Comparison of ENCODE assay signal across 16 mouse cellular contexts in the genomic region with DNA sequence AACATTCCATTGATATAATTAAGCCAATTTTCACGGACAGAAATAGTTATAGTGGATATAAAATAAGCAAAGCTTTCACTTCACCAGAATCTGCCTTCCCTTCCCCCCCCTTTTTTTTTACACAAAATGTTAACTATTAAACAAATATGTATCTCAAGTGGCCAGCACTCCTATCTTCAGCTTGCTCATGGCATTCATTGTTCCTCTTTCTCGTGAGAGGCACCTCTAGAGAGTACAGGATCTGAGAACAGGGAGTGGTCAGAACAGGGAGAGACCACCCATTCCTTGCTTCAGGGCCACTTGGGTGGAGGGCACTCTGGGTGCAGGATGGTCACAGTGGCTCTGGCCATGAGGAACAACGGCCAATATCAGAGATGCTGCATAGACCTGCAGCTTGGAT. TPM values are rescaled to one million over a fixed set of nuclear protein-coding genes. Genes with fewer than 3 reads are reported as not detected.
DNase-seq lines count a peak whose midpoint lies in the region; ATAC-seq lines count a peak whose summit lies in the region.
"Had no signal": no experiment of that assay in that cellular context is flagged by ENCODE, and none has a peak within 500 bp of the region (broad histone marks: within the 10 kb centered on the region; RNA-seq: fewer than 3 reads in every experiment).

No protein-coding gene starts in this region.

- no peaks in the 10 kb centered on the region for H3K9me3 ChIP-seq in heart, embryonic 14.5 days (ENCODE audit: control insufficient read depth, low read length)
- no peaks in the 10 kb centered on the region for H3K9me3 ChIP-seq in lung, embryonic 15.5 days
- no peaks in the 10 kb centered on the region for H3K9me3 ChIP-seq in intestine, embryonic 15.5 days
- H3K9me3 ChIP-seq in stomach, embryonic 15.5 days = no peaks in the 10 kb centered on the region
- H3K9me3 ChIP-seq: midbrain, embryonic 12.5 days had no signal

- H3K4me3 ChIP-seq in heart, embryonic 14.5 days (ENCODE audit: control insufficient read depth in 1 of 2, insufficient read depth in 1 of 2, low read depth in 1 of 2, low read length in 2 of 2) = no peak overlapping the region
- H3K4me3 ChIP-seq in lung, embryonic 15.5 days = peak overlapping the region; percentile 19
- H3K4me3 ChIP-seq in intestine, embryonic 15.5 days (replicated peaks) = no peak overlapping the region
- H3K4me3 ChIP-seq in stomach, embryonic 15.5 days (replicated peaks) = no peak overlapping the region
- H3K4me3 ChIP-seq: midbrain, embryonic 12.5 days had no signal

- 49% methylated on average over 3 of the region's 3 CpGs for WGBS in heart, embryonic 14.5 days
- 23% methylated on average over 3 of the region's 3 CpGs for WGBS in lung, embryonic 15.5 days
- 37% methylated on average over 3 of the region's 3 CpGs for WGBS in intestine, embryonic 15.5 days
- WGBS in stomach, embryonic 15.5 days = 40% methylated on average over 3 of the region's 3 CpGs

- no peak overlapping the region for H3K9ac ChIP-seq in heart, embryonic 14.5 days (ENCODE audit: low read length)
- no peak overlapping the region for H3K9ac ChIP-seq in lung, embryonic 15.5 days
- H3K9ac ChIP-seq in intestine, embryonic 15.5 days = no peak overlapping the region
- H3K9ac ChIP-seq in stomach, embryonic 15.5 days = no peak overlapping the region
- H3K9ac ChIP-seq: midbrain, embryonic 12.5 days had no signal

- intact Hi-C loops in heart, postnatal 36 days (cut with DNase I) = no loop called here

- peaks cover 39 to 62% of the 10 kb centered on the region in 2 experiments for H3K4me1 ChIP-seq in heart, embryonic 14.5 days (ENCODE audit: control insufficient read depth in 2 of 2, insufficient read depth in 2 of 2, low read length in 2 of 2)
- peaks cover 36% of the 10 kb centered on the region for H3K4me1 ChIP-seq in lung, embryonic 15.5 days
- H3K4me1 ChIP-seq in intestine, embryonic 15.5 days (replicated peaks) = peaks cover 30% of the 10 kb centered on the region
- peaks cover 33% of the 10 kb centered on the region for H3K4me1 ChIP-seq in stomach, embryonic 15.5 days

- no peaks in the 10 kb centered on the region for H3K36me3 ChIP-seq in heart, embryonic 14.5 days (ENCODE audit: control insufficient read depth, insufficient read depth, low read length)
- no peaks in the 10 kb centered on the region for H3K36me3 ChIP-seq in lung, embryonic 15.5 days
- no peaks in the 10 kb centered on the region for H3K36me3 ChIP-seq in intestine, embryonic 15.5 days
- H3K36me3 ChIP-seq in stomach, embryonic 15.5 days = no peaks in the 10 kb centered on the region
- H3K36me3 ChIP-seq: midbrain, embryonic 12.5 days had no signal

- no peak overlapping the region for H3K27ac ChIP-seq in heart, embryonic 14.5 days (replicated peaks in 1 of 2; ENCODE audit: control insufficient read depth in 1 of 2, insufficient read depth in 1 of 2, low read depth in 2 of 2, low read length in 2 of 2)
- peak overlapping the region; percentile 77 for H3K27ac ChIP-seq in lung, embryonic 15.5 days
- peak overlapping the region; percentile 54; the same call in 1 of the 2 replicates for H3K27ac ChIP-seq in intestine, embryonic 15.5 days
- H3K27ac ChIP-seq in stomach, embryonic 15.5 days = peak overlapping the region; percentile 69
- H3K27ac ChIP-seq: midbrain, embryonic 12.5 days had no signal

- peaks cover 36% of the 10 kb centered on the region for H3K27me3 ChIP-seq in heart, embryonic 14.5 days (ENCODE audit: control insufficient read depth, insufficient read depth, low read length)
- peaks cover 50% of the 10 kb centered on the region for H3K27me3 ChIP-seq in lung, embryonic 15.5 days
- H3K27me3 ChIP-seq in intestine, embryonic 15.5 days (replicated peaks) = peaks cover 48% of the 10 kb centered on the region
- peaks cover 45% of the 10 kb centered on the region for H3K27me3 ChIP-seq in stomach, embryonic 15.5 days (replicated peaks)

- no peak for DNase-seq in heart, postnatal 36 days
- DNase-seq in lung, postnatal 25 days (ENCODE audit: low spot score) = no peak
- no peak for DNase-seq in adrenal gland, postnatal 4 days (ENCODE audit: low spot score in 2 of 2)
- DNase-seq in left cerebral cortex, adult 9 months (ENCODE audit: low spot score in 2 of 2) = no peak
- DNase-seq: adrenal gland, postnatal 25 days; cerebellum, postnatal 36 days had no signal

- H3K4me2 ChIP-seq in heart, embryonic 14.5 days (ENCODE audit: low read length) = peak overlapping the region; percentile 84; the same call in 1 of the 2 replicates
- peak overlapping the region; percentile 82 for H3K4me2 ChIP-seq in lung, embryonic 15.5 days
- H3K4me2 ChIP-seq in intestine, embryonic 15.5 days (replicated peaks) = 0 out of 2 replicates have a peak overlapping the region, but pooled peaks have one; percentile 17
- H3K4me2 ChIP-seq in stomach, embryonic 15.5 days = peak overlapping the region; percentile 38
- H3K4me2 ChIP-seq: midbrain, embryonic 12.5 days had no signal

- no peak for ATAC-seq in heart, embryonic 14.5 days (ENCODE audit: insufficient number of reproducible peaks, insufficient read depth, low FRiP score, low read depth)
- ATAC-seq in lung, embryonic 15.5 days (ENCODE audit: borderline replicate concordance, extremely low read depth, low FRiP score, low TSS enrichment) = 0 out of 2 replicates have a peak, but pooled peaks have one; percentile 28
- ATAC-seq in intestine, embryonic 15.5 days = no peak
- peak; percentile 54; the same call in 1 of the 2 replicates for ATAC-seq in stomach, embryonic 15.5 days (ENCODE audit: insufficient read depth, low FRiP score, low read depth)
- ATAC-seq: inflammation-experienced regulatory T-cells, adult 6 months had no signal

RNA-seq across cellular contexts. Expression of a gene that starts 5.9 kb away (rescaled TPM):
- 18.1 and 19.5 TPM in 2 replicates for polyA plus RNA-seq in heart, embryonic 14.5 days (2014; fragmentation: Nextera tagmentation; extraction: Ambion mirVana)
- 10 to 100 TPM; 11.7 to 13.8 TPM for total RNA-seq in heart, postnatal 36 days (2021)
- polyA plus RNA-seq in lung, embryonic 15.5 days (2015; fragmentation: Nextera tagmentation; extraction: Ambion mirVana) = 20.3 and 22.4 TPM in 2 replicates
- polyA plus RNA-seq in intestine, embryonic 15.5 days (2015; fragmentation: Nextera tagmentation; extraction: Ambion mirVana) = 16.4 and 17.7 TPM in 2 replicates
- 20.8 and 23.9 TPM in 2 replicates for polyA plus RNA-seq in stomach, embryonic 15.5 days (2015; fragmentation: Nextera tagmentation; extraction: Ambion mirVana)
- total RNA-seq in adrenal gland, postnatal 4 days (2021) = 10 to 100 TPM; 10.3 to 17.3 TPM

RNA-seq across cellular contexts. Expression of a gene that starts 36.9 kb away (rescaled TPM):
- not detected in 2 replicates for polyA plus RNA-seq in heart, embryonic 14.5 days (2014; fragmentation: Nextera tagmentation; extraction: Ambion mirVana)
- total RNA-seq in heart, postnatal 36 days (2021) = not detected
- not detected in 2 replicates for polyA plus RNA-seq in lung, embryonic 15.5 days (2015; fragmentation: Nextera tagmentation; extraction: Ambion mirVana)
- polyA plus RNA-seq in intestine, embryonic 15.5 days (2015; fragmentation: Nextera tagmentation; extraction: Ambion mirVana) = not detected in 2 replicates
- polyA plus RNA-seq in stomach, embryonic 15.5 days (2015; fragmentation: Nextera tagmentation; extraction: Ambion mirVana) = not detected in 2 replicates
- not detected for total RNA-seq in adrenal gland, postnatal 4 days (2021)
- total RNA-seq: adrenal gland, postnatal 25 days; ES-E14; gastrocnemius, adult 18-20 months; heart, adult 8-10 months; left cerebral cortex, postnatal 25 days had no signal
- polyA plus RNA-seq: inflammation-experienced regulatory T-cells, adult 6 months; midbrain, embryonic 12.5 days had no signal

Comparison
In these comparisons a context has a peak if more than half of its experiments do, and no peak if none do; other contexts are left out.
1. ATAC-seq: peak in lung, embryonic 15.5 days (single experiment) and stomach, embryonic 15.5 days (single experiment); none in heart, embryonic 14.5 days (single experiment) and intestine, embryonic 15.5 days (single experiment).
2. H3K27ac ChIP-seq: peak in lung, embryonic 15.5 days (single experiment), intestine, embryonic 15.5 days (single experiment) and stomach, embryonic 15.5 days (single experiment); none in heart, embryonic 14.5 days (0 of 2).
3. H3K4me2 ChIP-seq: peak in every context shown above with its lines; median percentile 84 in heart, embryonic 14.5 days; 82 in lung, embryonic 15.5 days; 38 in stomach, embryonic 15.5 days; 17 in intestine, embryonic 15.5 days.